Mouse (Mus musculus) heart, embryonic 12.5 days (tissue): ENCODE data around the gene Gga1. TPM values are rescaled to one million over a fixed set of nuclear protein-coding genes. Genes with fewer than 3 reads are reported as not detected.
"Not testable (repeated sequence)": the region's sequence is repeated elsewhere in the genome, so short reads cannot be mapped to it uniquely, and the experiment has no call there.

Source experiments
- ATAC-seq: fragments of 200-750 bp; cut with Nextera tagmentation; 2 replicates; pipeline ENCODE4 v1.8.0; 2017; ENCODE audit warnings: moderate TSS enrichment, moderate library complexity; ENCODE audit not compliant: insufficient number of reproducible peaks, low FRiP score
- H3K27ac ChIP-seq: fragments of 300-500 bp; sonication (generic); 2 replicates; pipeline ENCODE4 v1.5.1; 2016; ENCODE audit warnings: mild to moderate bottlenecking, moderate library complexity; ENCODE audit not compliant: poor library complexity, severe bottlenecking
- H3K27me3 ChIP-seq: fragments of 300-500 bp; sonication (generic); replicated peaks from 2 replicates; pipeline ENCODE4 v1.6.1; 2016; ENCODE audit warnings: mild to moderate bottlenecking, moderate library complexity
- H3K36me3 ChIP-seq: fragments of 300-500 bp; sonication (generic); 2 replicates; pipeline ENCODE4 v1.6.1; 2016; ENCODE audit warnings: mild to moderate bottlenecking, moderate library complexity
- H3K4me1 ChIP-seq: fragments of 300-500 bp; sonication (generic); replicated peaks from 2 replicates; pipeline ENCODE4 v1.6.1; 2016; ENCODE audit warnings: mild to moderate bottlenecking
- H3K4me2 ChIP-seq: fragments of 300-500 bp; sonication (generic); 2 replicates; pipeline ENCODE4 v1.6.1; 2016; ENCODE audit warnings: mild to moderate bottlenecking, moderate library complexity
- H3K4me3 ChIP-seq: fragments of 300-500 bp; sonication (generic); 2 replicates; pipeline ENCODE4 v1.5.1; 2016; ENCODE audit warnings: mild to moderate bottlenecking
- H3K9ac ChIP-seq: fragments of 300-500 bp; sonication (generic); 2 replicates; pipeline ENCODE4 v1.6.1; 2016; ENCODE audit warnings: mild to moderate bottlenecking, moderate library complexity
- H3K9me3 ChIP-seq: fragments of 300-500 bp; sonication (generic); replicated peaks from 2 replicates; pipeline ENCODE4 v1.6.1; 2016; ENCODE audit warnings: mild to moderate bottlenecking, moderate library complexity
- WGBS: fragments of 180-500 bp; shearing (Covaris S2); methylation state at CpG from one replicate; pipeline ENCODE4 v1.1.7; 2016; 5-methylcytosine and 5-hydroxymethylcytosine counted together
- polyA plus RNA-seq: library from polyadenylated mRNA; unstranded; fragments of >200 nt; fragmentation: Nextera tagmentation; extraction: Ambion mirVana; gene quantifications from 2 replicates; pipeline ENCODE4 v1.2.1, GENCODE M21; 2016

Gene Gga1
- polyA plus RNA-seq, 1 experiment from 2014 or later, result 54.0 TPM

- H3K4me2 ChIP-seq, result peak overlapping the region; percentile 79
- H3K9me3 ChIP-seq, result no peaks in the 10 kb centered on the region
- H3K27me3 ChIP-seq, result 0 out of 2 replicates have a peak, but pooled peaks cover under 1% of the 10 kb centered on the region
- H3K4me1 ChIP-seq, result peaks cover 70% of the 10 kb centered on the region
- 79% methylated on average over 8 of the region's 8 CpGs for WGBS
- 0 out of 2 replicates have a peak overlapping the region, but pooled peaks have one; percentile 37 for H3K9ac ChIP-seq
- H3K4me3 ChIP-seq, result no peak overlapping the region
- H3K36me3 ChIP-seq, result peaks cover 30% of the 10 kb centered on the region
- no peak for ATAC-seq
- H3K27ac ChIP-seq, result no peak overlapping the region
These were observed 30.6 kb upstream of the Gga1 start for GRCm38 (mm10) chr15:78846352-78846751.

- peaks cover 70% of the 10 kb centered on the region for H3K4me1 ChIP-seq
- not testable (repeated sequence) for ATAC-seq, H3K27ac ChIP-seq, H3K9me3 ChIP-seq, H3K27me3 ChIP-seq, H3K4me2 ChIP-seq, H3K4me3 ChIP-seq
- 74% methylated on average over 7 of the region's 7 CpGs for WGBS
- 0 out of 2 replicates have a peak overlapping the region, but pooled peaks have one; percentile 37 for H3K9ac ChIP-seq
- peaks cover 30% of the 10 kb centered on the region for H3K36me3 ChIP-seq
These were observed 30.2 kb upstream of the Gga1 start for GRCm38 (mm10) chr15:78846805-78847204.

GRCm38 (mm10) chr15:78848467-78848866 lies 28.5 kb upstream of the Gga1 start:
- peaks cover 66% of the 10 kb centered on the region for H3K4me1 ChIP-seq
- no peak for ATAC-seq
- WGBS, result 33% methylated on average over 5 of the region's 5 CpGs
- no peak overlapping the region for H3K27ac ChIP-seq
- H3K36me3 ChIP-seq, result peaks cover 30% of the 10 kb centered on the region
- H3K9me3 ChIP-seq, result no peaks in the 10 kb centered on the region
- no peak overlapping the region for H3K9ac ChIP-seq
- no peak overlapping the region for H3K4me2 ChIP-seq
- no peak overlapping the region for H3K4me3 ChIP-seq
- H3K27me3 ChIP-seq, result no peaks in the 10 kb centered on the region

GRCm38 (mm10) chr15:78849485-78849884 lies 27.5 kb upstream of the Gga1 start:
- Histone ChIP-seq H3K9me3 (no peaks in the 10 kb centered on the region), H3K36me3 (peaks cover 30% of the 10 kb centered on the region), H3K4me3 (no peak overlapping the region), H3K27me3 (no peaks in the 10 kb centered on the region), H3K27ac (no peak overlapping the region), H3K9ac (0 out of 2 replicates have a peak overlapping the region, but pooled peaks have one; percentile 27), H3K4me2 (no peak overlapping the region), H3K4me1 (peaks cover 56% of the 10 kb centered on the region)
- no peak for ATAC-seq
- 85% methylated on average over 12 of the region's 12 CpGs for WGBS

DNA sequence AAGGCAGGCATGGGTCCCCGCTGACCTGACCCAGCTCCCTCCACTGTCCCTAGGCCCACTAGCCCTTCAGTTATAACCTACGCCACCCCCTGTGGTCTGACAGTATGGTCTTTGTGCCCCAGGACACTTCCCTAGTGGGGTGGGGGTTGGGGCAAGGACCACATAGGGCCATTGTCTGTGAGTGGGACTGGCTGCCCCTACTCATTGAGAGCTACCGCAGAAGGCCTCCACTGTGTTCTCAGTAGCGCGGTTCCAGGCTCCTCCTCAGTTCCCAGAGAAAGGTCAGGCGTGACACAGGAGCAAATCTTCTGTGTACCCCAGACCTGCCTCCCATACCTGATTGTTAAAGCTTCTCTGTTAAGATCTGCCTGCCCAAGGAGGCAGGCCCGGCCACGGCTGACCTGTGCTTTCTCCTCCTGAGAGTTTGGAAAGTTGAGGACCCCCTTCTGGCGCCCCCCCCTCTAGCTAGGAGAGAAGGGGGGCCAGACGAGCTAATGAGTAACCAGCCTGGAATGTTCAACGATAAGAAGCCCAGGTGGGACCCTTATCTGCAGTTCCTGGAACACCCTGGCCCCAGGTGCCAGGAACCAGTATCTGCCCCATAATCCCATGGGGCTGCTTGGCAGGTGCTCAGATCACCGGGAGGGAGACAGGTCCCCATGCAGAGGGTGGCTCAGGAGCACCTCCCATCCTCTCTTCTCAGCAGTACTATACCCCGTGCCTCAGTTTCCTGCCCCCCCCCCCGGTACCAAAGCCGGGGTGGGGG lies 26.7 kb upstream of the Gga1 start:
- H3K4me1 ChIP-seq, result peaks cover 50% of the 10 kb centered on the region

DNA sequence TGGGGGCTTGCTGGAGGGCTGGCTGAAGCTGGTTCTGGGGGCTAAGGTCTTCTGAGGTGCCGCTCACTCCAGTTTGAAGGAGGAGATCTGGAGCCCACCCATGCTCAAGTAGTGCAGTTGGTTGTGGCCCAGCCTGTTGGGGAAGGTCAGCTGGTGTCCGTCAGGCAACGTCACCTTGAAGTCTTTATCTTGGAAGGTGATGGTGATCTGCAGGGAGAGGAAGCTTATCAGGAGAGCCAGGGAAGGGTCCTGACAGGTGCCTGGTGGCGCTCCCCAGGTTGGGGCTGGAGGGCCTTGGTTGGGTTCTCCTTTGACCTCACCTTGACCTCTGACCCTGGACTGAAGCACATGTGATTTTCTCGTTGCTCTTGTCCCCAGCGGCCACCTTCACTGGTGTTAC lies 26.0 kb upstream of the Gga1 start:
- Histone ChIP-seq H3K9me3 (no peaks in the 10 kb centered on the region), H3K4me3 (no peak overlapping the region), H3K36me3 (peaks cover 30% of the 10 kb centered on the region), H3K4me1 (peaks cover 43% of the 10 kb centered on the region), H3K27me3 (0 out of 2 replicates have a peak, but pooled peaks cover under 1% of the 10 kb centered on the region), H3K27ac (peak overlapping the region; percentile 4; the same call in 1 of the 2 replicates), H3K9ac (0 out of 2 replicates have a peak overlapping the region, but pooled peaks have one; percentile 10), H3K4me2 (no peak overlapping the region)
- ATAC-seq, result peak; percentile 22; the same call in 1 of the 2 replicates
- 46% methylated on average over 6 of the region's 6 CpGs for WGBS

More for the DNA sequence above, 26.7 kb upstream of the Gga1 start:
- no peak overlapping the region for H3K27ac ChIP-seq
- H3K27me3 ChIP-seq, result no peaks in the 10 kb centered on the region
- WGBS, result 59% methylated on average over 15 of the region's 15 CpGs
- no peak overlapping the region for H3K4me3 ChIP-seq
- peaks cover 30% of the 10 kb centered on the region for H3K36me3 ChIP-seq
- no peaks in the 10 kb centered on the region for H3K9me3 ChIP-seq
- no peak overlapping the region for H3K9ac ChIP-seq
- H3K4me2 ChIP-seq, result no peak overlapping the region
- ATAC-seq, result no peak

DNA sequence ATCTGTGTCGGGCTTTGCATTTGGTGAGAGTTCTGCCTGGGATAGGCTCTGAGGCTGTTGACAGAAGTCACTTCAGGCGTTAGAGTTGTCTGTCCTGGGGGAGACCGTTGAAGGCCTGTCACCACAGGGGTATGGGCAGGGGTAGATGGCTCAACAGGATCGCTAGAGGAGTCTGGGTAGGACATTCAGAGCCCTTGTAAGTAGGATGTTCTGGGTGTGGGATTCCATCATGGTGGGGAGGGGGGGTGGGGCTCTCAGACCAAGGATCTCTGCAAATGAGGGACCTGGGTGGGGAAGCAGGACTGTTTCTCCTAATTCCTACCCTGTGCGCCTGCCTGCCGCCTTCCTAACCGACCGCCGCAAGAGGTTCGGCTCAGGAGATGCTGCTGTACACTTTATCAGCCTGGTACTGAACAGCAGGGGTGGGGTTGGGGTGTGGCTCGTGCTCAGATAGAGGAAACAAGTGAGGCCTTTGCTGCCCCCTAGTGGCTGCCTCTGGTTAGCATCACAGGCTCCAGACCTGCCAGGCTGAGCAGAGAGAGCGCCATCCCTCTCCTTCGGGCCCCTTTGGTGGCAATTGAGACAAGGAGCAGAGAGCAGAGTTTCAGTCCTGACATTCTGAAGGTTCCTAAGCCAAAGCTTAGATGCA lies 25.4 kb upstream of the Gga1 start:
- H3K36me3 ChIP-seq, result peaks cover 30% of the 10 kb centered on the region
- H3K9ac ChIP-seq, result 0 out of 2 replicates have a peak overlapping the region, but pooled peaks have one; percentile 5
- no peak overlapping the region for H3K4me3 ChIP-seq
- H3K4me1 ChIP-seq, result peaks cover 37% of the 10 kb centered on the region
- 4% methylated on average over 13 of the region's 13 CpGs for WGBS
- 0 out of 2 replicates have a peak, but pooled peaks cover 6% of the 10 kb centered on the region for H3K27me3 ChIP-seq
- no peaks in the 10 kb centered on the region for H3K9me3 ChIP-seq
- ATAC-seq, result peak; percentile 60
- peak overlapping the region; percentile 45 for H3K4me2 ChIP-seq
- H3K27ac ChIP-seq, result no peak overlapping the region

GRCm38 (mm10) chr15:78855303-78855965 lies 21.6 kb upstream of the Gga1 start, which contains the start of gene Lgals2:
Lgals2 (minus strand) TSS chr15:78855529.
- Histone ChIP-seq H3K27me3 (0 out of 2 replicates have a peak, but pooled peaks cover 6% of the 10 kb centered on the region), H3K4me3 (no peak within 1 kb of the TSS), H3K27ac (no peak within 1 kb of the TSS), H3K9ac (no peak within 1 kb of the TSS), H3K9me3 (no peaks in the 10 kb centered on the region), H3K4me2 (no peak within 1 kb of the TSS), H3K4me1 (peaks cover 24% of the 10 kb centered on the region), H3K36me3 (no peaks in the 10 kb centered on the region)
- WGBS, result 64% methylated on average over 8 of the region's 8 CpGs
- ATAC-seq, result no peak

- Histone ChIP-seq H3K9me3 (no peaks in the 10 kb centered on the region), H3K27me3 (0 out of 2 replicates have a peak, but pooled peaks cover 6% of the 10 kb centered on the region), H3K4me3 (no peak overlapping the region), H3K36me3 (no peaks in the 10 kb centered on the region), H3K27ac (no peak overlapping the region), H3K4me2 (no peak overlapping the region), H3K4me1 (peaks cover 8% of the 10 kb centered on the region), H3K9ac (no peak overlapping the region)
- no peak for ATAC-seq
- WGBS, result 78% methylated on average over 7 of the region's 7 CpGs
These were observed 20.0 kb upstream of the Gga1 start for GRCm38 (mm10) chr15:78857009-78857408.

GRCm38 (mm10) chr15:78859311-78859710 lies 17.7 kb upstream of the Gga1 start:
- no peak overlapping the region for H3K4me2 ChIP-seq
- ATAC-seq, result no peak
- H3K9me3 ChIP-seq, result no peaks in the 10 kb centered on the region
- WGBS, result 64% methylated on average over 4 of the region's 4 CpGs
- no peak overlapping the region for H3K4me3 ChIP-seq
- H3K27me3 ChIP-seq, result 0 out of 2 replicates have a peak, but pooled peaks cover 6% of the 10 kb centered on the region
- H3K27ac ChIP-seq, result no peak overlapping the region
- peaks cover 19% of the 10 kb centered on the region for H3K4me1 ChIP-seq
- no peaks in the 10 kb centered on the region for H3K36me3 ChIP-seq
- no peak overlapping the region for H3K9ac ChIP-seq

DNA sequence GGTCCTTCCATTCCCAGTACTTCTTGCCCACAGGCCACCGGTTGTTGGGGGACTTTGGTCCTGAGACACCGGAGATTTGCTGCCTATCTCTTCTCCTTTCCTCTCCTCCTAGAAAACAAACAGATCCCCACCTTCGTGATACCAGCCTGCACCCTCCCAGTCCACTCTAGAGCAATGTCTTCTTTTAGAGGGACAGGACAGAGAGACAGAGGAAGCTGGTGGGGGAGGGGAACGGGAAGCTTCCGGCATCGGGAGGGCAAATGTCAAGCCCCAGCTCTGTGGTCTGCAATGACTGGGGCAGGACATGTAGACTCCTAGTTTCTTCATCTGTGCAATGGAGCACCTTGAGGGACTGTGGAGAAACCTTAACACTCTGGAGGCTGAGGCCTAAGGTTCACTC lies 17.3 kb upstream of the Gga1 start:
- H3K9ac ChIP-seq, result no peak overlapping the region
- WGBS, result 37% methylated on average over 6 of the region's 6 CpGs

More for the DNA sequence above, 17.3 kb upstream of the Gga1 start:
- Histone ChIP-seq H3K4me2 (no peak overlapping the region), H3K4me3 (no peak overlapping the region), H3K27ac (no peak overlapping the region), H3K4me1 (peaks cover 19% of the 10 kb centered on the region), H3K9me3 (no peaks in the 10 kb centered on the region), H3K27me3 (0 out of 2 replicates have a peak, but pooled peaks cover 6% of the 10 kb centered on the region), H3K36me3 (no peaks in the 10 kb centered on the region)
- ATAC-seq, result no peak
